Mouse (Mus musculus): ENCODE measurements at regions not wholly inside any gene's neighbourhood (a gene's known extent, or its start where the extent isn't known, plus 50 kb on each side); places are given as distances from the start of the nearest gene placed in this dataset.

DNA sequence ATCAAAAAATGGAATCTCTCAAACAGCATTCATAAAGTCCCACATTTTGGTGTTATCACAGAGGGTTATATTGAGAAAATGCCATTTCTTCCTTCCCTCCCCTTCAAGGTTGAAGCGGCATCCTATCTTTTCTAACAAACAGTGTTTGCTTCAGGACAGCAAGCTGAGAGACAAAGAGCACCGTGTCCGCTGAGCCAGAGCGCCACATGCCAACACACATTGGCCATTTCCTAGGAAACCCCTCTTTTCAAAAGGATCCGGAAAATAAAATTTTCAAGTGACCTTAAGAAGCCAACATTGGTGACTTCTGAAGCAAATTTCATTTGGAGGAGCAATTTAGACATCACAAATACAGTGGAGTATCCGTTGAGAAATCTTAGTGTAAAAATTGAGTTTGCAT lies 326.3 kb downstream of the Nova1 start:
- no peak for TF ChIP-seq CTCF (IDR thresholded peaks at IDR 0.05)
- TF ChIP-seq POLR2A (IDR thresholded peaks at IDR 0.05; ENCODE audit: insufficient read depth, low read depth, low read length), result no peak
- TF ChIP-seq EP300 (IDR thresholded peaks at IDR 0.05; ENCODE audit: insufficient read depth, low read depth, low read length), result no peak
